In the genomic region with DNA sequence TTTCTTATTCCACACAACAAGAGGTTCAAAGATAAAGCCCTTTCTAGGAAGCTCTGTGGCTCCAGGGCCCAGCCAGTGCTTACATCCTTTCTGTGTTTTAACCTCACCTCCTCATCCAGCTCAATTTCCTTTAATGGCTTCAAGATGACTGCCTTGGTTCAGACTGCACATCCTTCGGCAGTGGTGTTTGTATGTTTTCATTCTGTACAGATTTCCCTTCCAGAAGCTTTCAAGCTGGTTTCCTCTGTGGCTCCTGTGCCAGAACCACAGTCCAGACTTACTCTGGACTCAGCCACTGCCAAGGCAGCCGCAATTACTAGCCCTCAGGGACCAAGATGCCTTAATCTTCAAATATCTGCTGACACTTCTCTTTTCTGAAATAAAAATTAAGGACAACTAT, we compare ENCODE assay signal across 15 mouse cellular contexts. TPM values are rescaled to one million over a fixed set of nuclear protein-coding genes. Genes with fewer than 3 reads are reported as not detected.
DNase-seq lines count a peak whose midpoint lies in the region; ATAC-seq lines count a peak whose summit lies in the region.
"Had no signal": no experiment of that assay in that cellular context is flagged by ENCODE, and none has a peak within 500 bp of the region (broad histone marks: within the 10 kb centered on the region; RNA-seq: fewer than 3 reads in every experiment).

No protein-coding gene starts in this region.

- no peaks in the 10 kb centered on the region for H3K27me3 ChIP-seq in embryonic facial prominence, embryonic 11.5 days (ENCODE audit: control insufficient read depth, insufficient read depth, low read length)
- no peaks in the 10 kb centered on the region for H3K27me3 ChIP-seq in limb, embryonic 13.5 days
- H3K27me3 ChIP-seq: megakaryocyte, embryonic 14.5 days; stomach, embryonic 15.5 days had no signal

- no peak overlapping the region for H3K4me2 ChIP-seq in embryonic facial prominence, embryonic 11.5 days (ENCODE audit: low read depth, low read length)
- no peak overlapping the region for H3K4me2 ChIP-seq in limb, embryonic 13.5 days (replicated peaks)
- H3K4me2 ChIP-seq: stomach, embryonic 15.5 days had no signal

- no peaks in the 10 kb centered on the region for H3K9me3 ChIP-seq in embryonic facial prominence, embryonic 11.5 days (replicated peaks; ENCODE audit: control insufficient read depth, low read length)
- no peaks in the 10 kb centered on the region for H3K9me3 ChIP-seq in limb, embryonic 13.5 days
- H3K9me3 ChIP-seq: stomach, embryonic 15.5 days had no signal

- no peaks in the 10 kb centered on the region; the same call in 1 of the 2 replicates for H3K4me1 ChIP-seq in embryonic facial prominence, embryonic 11.5 days (ENCODE audit: control insufficient read depth, insufficient read depth, low read length)
- peaks cover 26% of the 10 kb centered on the region for H3K4me1 ChIP-seq in limb, embryonic 13.5 days

- H3K4me3 ChIP-seq in embryonic facial prominence, embryonic 11.5 days (ENCODE audit: low read depth, low read length): no peak overlapping the region
- H3K4me3 ChIP-seq in limb, embryonic 13.5 days: no peak overlapping the region
- H3K4me3 ChIP-seq: megakaryocyte, embryonic 14.5 days; stomach, embryonic 15.5 days had no signal

- H3K9ac ChIP-seq in embryonic facial prominence, embryonic 11.5 days (replicated peaks; ENCODE audit: low read length): no peak overlapping the region
- H3K9ac ChIP-seq in limb, embryonic 13.5 days: no peak overlapping the region
- H3K9ac ChIP-seq: stomach, embryonic 15.5 days had no signal

- H3K36me3 ChIP-seq in embryonic facial prominence, embryonic 11.5 days (replicated peaks; ENCODE audit: control insufficient read depth, insufficient read depth, low read depth, low read length): no peaks in the 10 kb centered on the region
- no peaks in the 10 kb centered on the region for H3K36me3 ChIP-seq in limb, embryonic 13.5 days

- no peak overlapping the region; the same call in 1 of the 2 replicates for H3K27ac ChIP-seq in embryonic facial prominence, embryonic 11.5 days (replicated peaks; ENCODE audit: low read depth, low read length)
- peak overlapping the region; percentile 34 for H3K27ac ChIP-seq in limb, embryonic 13.5 days
- H3K27ac ChIP-seq: hindbrain, postnatal 0 days; stomach, embryonic 15.5 days had no signal

- DNase-seq in gastrocnemius, adult 18-20 months (ENCODE audit: low spot score): peak; percentile 52
- no peak for DNase-seq in gastrocnemius, postnatal 10 days
- peak; percentile 58 to 71 for DNase-seq in kidney, postnatal 4 days
- no peak for DNase-seq in kidney, adult 18-20 months
- peak; percentile 69 for DNase-seq in embryonic facial prominence, embryonic 11.5 days (ENCODE audit: low spot score)
- DNase-seq in frontal cortex, postnatal 14 days (ENCODE audit: low spot score in 2 of 2): no peak
- no peak for DNase-seq in cerebellum, adult 9-10 months
- DNase-seq: B cell, adult 2 months; cerebellum, adult 2 months; right cerebral cortex, postnatal 4 days; thymus, postnatal 14 days had no signal

- ATAC-seq in embryonic facial prominence, embryonic 11.5 days (replicated peaks; ENCODE audit: insufficient number of reproducible peaks, low FRiP score, low TSS enrichment, low read depth): no peak
- peak; percentile 25; the same call in 1 of the 2 replicates for ATAC-seq in limb, embryonic 13.5 days (ENCODE audit: low FRiP score, low read depth)
- ATAC-seq: hindbrain, postnatal 0 days had no signal

- 25% methylated on average over 2 of the region's 2 CpGs for WGBS in embryonic facial prominence, embryonic 11.5 days
- WGBS in limb, embryonic 13.5 days: 30% methylated on average over 2 of the region's 2 CpGs

RNA-seq across cellular contexts. Expression of a gene that starts 6.3 kb away (rescaled TPM):
- total RNA-seq in gastrocnemius, adult 18-20 months (2021): 10 to 100 TPM; 41.8 to 57.0 TPM
- 100 to 1,000 TPM; 485 to 609 TPM for total RNA-seq in gastrocnemius, postnatal 10 days (2021)
- polyA plus RNA-seq in embryonic facial prominence, embryonic 11.5 days (2014; fragmentation: Nextera tagmentation; extraction: Ambion mirVana): 3,323 and 3,355 TPM in 2 replicates
- 2,406 and 2,417 TPM in 2 replicates for polyA plus RNA-seq in limb, embryonic 13.5 days (2015; fragmentation: Nextera tagmentation; extraction: Ambion mirVana)

RNA-seq across cellular contexts. Expression of a gene that starts 52.4 kb away (rescaled TPM):
- total RNA-seq in gastrocnemius, adult 18-20 months (2021): 100 to 1,000 TPM; 178 to 199 TPM
- total RNA-seq in gastrocnemius, postnatal 10 days (2021): 10 to 100 TPM; 84.0 to 87.2 TPM
- polyA plus RNA-seq in embryonic facial prominence, embryonic 11.5 days (2014; fragmentation: Nextera tagmentation; extraction: Ambion mirVana): 46.1 and 50.1 TPM in 2 replicates
- polyA plus RNA-seq in limb, embryonic 13.5 days (2015; fragmentation: Nextera tagmentation; extraction: Ambion mirVana): 39.3 and 39.7 TPM in 2 replicates

Comparison
In these comparisons a context has a peak if more than half of its experiments do, and no peak if none do; other contexts are left out.
1. DNase-seq: peak in gastrocnemius, adult 18-20 months (single experiment), kidney, postnatal 4 days (2 of 2) and embryonic facial prominence, embryonic 11.5 days (single experiment); none in gastrocnemius, postnatal 10 days (single experiment), kidney, adult 18-20 months (single experiment), frontal cortex, postnatal 14 days (0 of 2) and cerebellum, adult 9-10 months (single experiment).
2. RNA of a gene that starts 6.3 kb away (total RNA-seq): 485 to 609 TPM in gastrocnemius, postnatal 10 days; 41.8 to 57.0 TPM in gastrocnemius, adult 18-20 months; every median in the first group is over 4 times any median in the second.